Mouse (Mus musculus) left cerebral cortex, postnatal 36 days (tissue): ENCODE results near the gene Ticam1. TPM values are rescaled to one million over a fixed set of nuclear protein-coding genes. Genes with fewer than 3 reads are reported as not detected.
A peak's percentile ranks its signal among the peaks of the same experiment; 100 is the strongest.

ENCODE experiments used
- DNase-seq, 2 experiments: peaks; one replicate each; pipeline ENCODE4 v3.0.0; 2021 to 2022; ENCODE audit warnings: low spot score in 2 of 2, mixed read lengths in 1 of 2
- intact Hi-C: fragments of 180-260 bp; cut with DNase I; formaldehyde crosslinking; loops from one replicate; pipeline ENCODE4 v1.15.1; 2025
- microRNA-seq: library from miRNA; unstranded; fragments of <30 nt; microRNA quantifications from one replicate; pipeline ENCODE4 v1.2.0, GENCODE M21; 2022
- total RNA-seq, 2 experiments: library from RNA; stranded (reverse); gene quantifications; 2 replicates each; pipeline ENCODE4 v1.2.3; 2021

The Ticam1 gene
- total RNA-seq, 2 experiments from 2014 or later: 4.9 to 5.3 TPM

- intact Hi-C loops: no loop called here
- DNase-seq: peak; percentile 76 to 81
Observed at GRCm38 (mm10) chr17:56241541-56242401, 34.8 kb downstream of the Ticam1 start.

- intact Hi-C loops: no loop called here
- DNase-seq: peak; percentile 81 to 83
Observed at GRCm38 (mm10) chr17:56233818-56234469, 42.6 kb downstream of the Ticam1 start.

- intact Hi-C loops: no loop called here
- no peak for DNase-seq
Observed at GRCm38 (mm10) chr17:56233389-56233788, 43.2 kb downstream of the Ticam1 start.

GRCm38 (mm10) chr17:56229943-56230342 lies 46.6 kb downstream of the Ticam1 start:
- intact Hi-C loops: no loop called here
- DNase-seq: peak; percentile 71 to 82

- DNase-seq: no peak
- intact Hi-C loops: no loop called here
Observed at GRCm38 (mm10) chr17:56226566-56226965, 50.0 kb downstream of the Ticam1 start.

- no peak for DNase-seq
- intact Hi-C loops: no loop called here
Observed at GRCm38 (mm10) chr17:56224916-56225315, 51.7 kb downstream of the Ticam1 start.

- intact Hi-C loops: loop anchor here (2.0 kb wide), 1 partner anchor 35 kb away; no protein-coding TSS in a partner anchor
- no peak for DNase-seq
Observed at GRCm38 (mm10) chr17:56219805-56220204, 56.8 kb downstream of the Ticam1 start.

Small RNA genes within 50 kb of the gene (microRNA-seq; reads per million reads assigned to microRNA genes)
- gene Mir7b: 2,067 reads per million, percentile 85 among the genes with 10 or more reads in this experiment

Other genes with a start within 250 kb of the Ticam1 start
- 10 to 100 TPM; 39.3 to 45.1 TPM for gene Sh3gl1, start 240.2 kb downstream of the Ticam1 start, total RNA-seq
- gene Chaf1a, start 236.3 kb downstream of the Ticam1 start, total RNA-seq: 1 to 10 TPM; 2.2 to 2.7 TPM
- gene Ubxn6, start 201.8 kb downstream of the Ticam1 start, total RNA-seq: 10 to 100 TPM; 87.9 to 94.9 TPM
- gene Hdgfl2, start 197.2 kb downstream of the Ticam1 start, total RNA-seq: 100 to 1,000 TPM in 1 of 2 experiments, 10 to 100 TPM in 1; 95.2 to 109 TPM
- gene Plin4, start 167.0 kb downstream of the Ticam1 start, total RNA-seq: 1 to 10 TPM; 2.9 to 6.4 TPM
- under 1 TPM; 0.59 to 0.99 TPM for gene Plin5, start 159.2 kb downstream of the Ticam1 start, total RNA-seq
- gene Lrg1, start 154.8 kb downstream of the Ticam1 start, total RNA-seq: 1 to 10 TPM; 4.2 to 5.4 TPM
- gene Sema6b, start 136.4 kb downstream of the Ticam1 start, total RNA-seq: 100 to 1,000 TPM; 131 to 144 TPM
- gene Tnfaip8l1, start 114.3 kb downstream of the Ticam1 start, total RNA-seq: 1 to 10 TPM; 7.9 to 8.5 TPM
- 10 to 100 TPM; 39.7 to 43.9 TPM for gene Mydgf, start 92.9 kb downstream of the Ticam1 start, total RNA-seq
- 10 to 100 TPM; 68.7 to 72.1 TPM for gene Dpp9, start 57.9 kb downstream of the Ticam1 start, total RNA-seq
- gene Fem1a, start 20.0 kb downstream of the Ticam1 start, total RNA-seq: 10 to 100 TPM; 33.0 to 35.4 TPM
- gene Plin3, start 16.1 kb upstream of the Ticam1 start, total RNA-seq: 10 to 100 TPM in 1 of 2 experiments, 1 to 10 TPM in 1; 9.3 to 10.1 TPM
- gene Arrdc5, start 23.5 kb upstream of the Ticam1 start, total RNA-seq: not detected
- gene Uhrf1, start 26.5 kb upstream of the Ticam1 start, total RNA-seq: 1 to 10 TPM in 1 of 2 experiments, under 1 TPM in 1; 0.82 to 1.3 TPM
- 10 to 100 TPM; 64.4 to 78.3 TPM for gene Kdm4b, start 49.3 kb upstream of the Ticam1 start, total RNA-seq
- 100 to 1,000 TPM; 576 to 675 TPM for gene Ptprs, start 199.7 kb upstream of the Ticam1 start, total RNA-seq
- gene Znrf4, start 235.6 kb upstream of the Ticam1 start, total RNA-seq: not detected